Mouse (Mus musculus): ENCODE measurements around the gene Sec24d.

The Sec24d gene

GRCm38 (mm10) chr3:123298283-123298682, 31.0 kb downstream of the Sec24d start:
- DNase-seq: no peak

GRCm38 (mm10) chr3:123301521-123301920, 34.3 kb downstream of the Sec24d start:
- DNase-seq: no peak

- no peak for DNase-seq
These were observed 38.4 kb downstream of the Sec24d start for GRCm38 (mm10) chr3:123305611-123306010.

DNA sequence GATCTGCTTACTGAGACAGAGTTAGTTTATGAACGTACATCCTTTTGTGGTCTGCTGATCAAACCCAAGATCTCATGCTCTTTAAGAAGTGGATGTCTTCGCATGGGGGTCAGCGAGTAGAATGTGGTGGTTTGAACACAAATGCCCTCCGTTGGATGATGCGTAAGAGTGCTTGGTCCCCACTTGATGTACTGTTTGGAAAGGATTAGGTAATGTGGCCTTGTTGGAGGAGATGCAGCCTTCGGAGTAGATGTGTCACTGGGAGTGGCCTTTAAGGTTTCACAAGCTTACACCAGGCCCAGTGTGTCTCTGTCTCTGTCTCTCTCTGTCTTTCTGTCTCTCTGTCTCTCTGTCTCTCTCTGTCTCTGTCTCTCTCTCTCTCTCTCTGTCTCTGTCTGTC, 40.2 kb downstream of the Sec24d start:
- DNase-seq: no peak

- no peak for DNase-seq
These were observed 41.9 kb downstream of the Sec24d start for GRCm38 (mm10) chr3:123309141-123309540.

DNA sequence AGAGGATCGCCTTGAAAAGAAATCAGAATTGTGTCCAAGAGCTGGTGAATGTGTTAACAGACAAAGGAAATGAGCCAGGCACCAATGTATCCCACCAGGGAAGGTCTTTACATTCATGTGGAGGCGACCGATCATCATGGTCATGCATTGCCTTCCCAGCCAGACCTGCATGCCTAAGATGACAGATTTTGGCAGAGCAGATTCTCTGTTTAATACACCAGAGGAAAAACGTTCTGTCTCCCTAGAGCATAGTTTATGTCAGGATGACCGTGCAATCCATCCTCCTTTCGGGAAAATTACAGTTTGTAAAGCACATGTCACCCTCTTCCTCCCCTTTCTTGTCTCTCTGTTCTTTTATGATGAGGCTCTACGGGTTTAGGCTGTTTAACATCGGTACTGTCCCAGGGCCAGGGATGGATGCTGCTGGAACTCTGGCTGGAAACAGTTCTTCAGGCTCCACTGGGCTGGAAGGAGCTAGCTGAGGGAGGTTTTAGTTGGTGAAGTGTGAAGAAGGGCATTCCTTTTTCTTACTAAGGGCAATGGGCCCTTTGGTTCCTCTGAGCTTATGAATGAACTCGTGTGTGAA, 45.3 kb downstream of the Sec24d start:
- no peak for DNase-seq

DNA sequence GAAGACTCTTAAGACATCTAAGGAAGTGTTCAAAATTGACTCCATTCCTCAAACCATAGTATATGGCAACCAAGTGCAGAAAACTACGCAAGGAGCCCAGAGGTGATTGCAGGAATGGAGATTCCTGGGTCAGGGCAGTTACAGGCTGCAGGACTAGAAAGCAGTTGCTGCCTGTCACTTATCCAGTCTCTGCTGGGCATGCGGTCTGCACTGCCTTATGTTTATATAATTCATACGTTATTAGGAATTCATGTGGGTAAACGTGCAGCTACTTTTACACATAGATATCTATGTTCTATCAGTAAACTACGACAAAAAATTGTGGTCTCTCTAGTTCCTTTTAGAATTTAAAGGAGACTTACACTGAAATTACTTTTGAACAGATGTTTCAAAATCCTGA, 46.2 kb downstream of the Sec24d start:
- no peak for DNase-seq

DNA sequence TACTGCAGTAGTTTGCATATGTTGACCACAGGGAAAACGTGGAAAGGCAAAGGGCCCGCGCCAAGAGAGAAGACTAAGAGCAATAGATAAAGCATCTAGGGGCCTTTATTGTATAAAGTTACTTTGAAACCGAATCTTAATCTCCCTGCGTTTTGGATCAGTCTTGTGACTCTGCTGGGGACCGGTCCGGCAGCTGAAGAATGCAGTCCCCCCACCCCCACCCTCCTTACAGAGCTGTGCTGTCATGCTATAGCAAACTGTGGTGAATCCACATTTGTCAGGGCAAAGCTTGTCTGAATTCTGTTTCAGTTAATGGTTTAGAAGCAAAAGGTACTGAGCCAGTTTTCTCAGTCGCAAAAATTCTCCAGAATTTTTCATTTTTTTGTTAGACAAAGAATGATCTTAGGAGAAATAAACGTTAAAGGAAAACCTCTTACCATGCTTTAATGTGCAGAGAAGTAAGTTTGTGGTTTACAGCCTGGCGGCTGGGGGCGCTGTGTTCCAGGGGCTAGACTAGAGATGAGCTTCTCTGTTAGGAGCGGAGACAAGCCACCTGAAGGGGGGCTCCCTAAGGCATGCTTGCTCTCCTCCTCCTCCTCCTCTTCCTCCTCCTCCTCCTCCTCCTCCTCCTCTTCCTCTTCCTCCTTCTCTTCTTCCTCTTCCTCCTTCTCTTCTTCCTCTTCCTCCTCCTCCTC, 46.8 kb downstream of the Sec24d start:
- DNase-seq: no peak

GRCm38 (mm10) chr3:123316066-123316465, 48.8 kb downstream of the Sec24d start:
- no peak for DNase-seq

GRCm38 (mm10) chr3:123317081-123317480, 49.8 kb downstream of the Sec24d start:
- no peak for DNase-seq

GRCm38 (mm10) chr3:123320341-123320740, 53.1 kb downstream of the Sec24d start:
- no peak for DNase-seq

DNA sequence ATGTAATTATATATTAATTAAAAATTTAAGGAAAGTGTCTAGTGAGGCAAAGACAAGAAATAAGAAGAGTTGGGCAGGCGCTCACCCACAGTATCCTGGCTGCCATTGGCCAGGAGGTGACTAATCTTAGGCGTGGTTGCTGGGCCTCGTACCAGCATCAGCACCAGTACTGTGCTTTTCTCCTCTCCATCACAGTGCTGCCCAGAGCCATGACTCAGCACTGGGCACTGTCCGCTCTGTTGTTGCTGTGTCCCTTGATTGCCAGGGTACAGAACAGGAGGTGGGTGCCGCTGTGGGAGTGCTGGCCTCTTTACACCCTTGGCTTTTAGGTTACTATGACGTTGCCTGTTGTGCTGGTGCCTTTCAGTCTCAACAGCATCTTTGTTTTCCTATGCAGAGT, 54.4 kb downstream of the Sec24d start:
- DNase-seq: no peak

GRCm38 (mm10) chr3:123322147-123322546, 54.9 kb downstream of the Sec24d start:
- DNase-seq: no peak

- no peak for DNase-seq
These were observed 57.1 kb downstream of the Sec24d start for GRCm38 (mm10) chr3:123324326-123324725.

GRCm38 (mm10) chr3:123329251-123329650, 62.0 kb downstream of the Sec24d start:
- DNase-seq: no peak

DNA sequence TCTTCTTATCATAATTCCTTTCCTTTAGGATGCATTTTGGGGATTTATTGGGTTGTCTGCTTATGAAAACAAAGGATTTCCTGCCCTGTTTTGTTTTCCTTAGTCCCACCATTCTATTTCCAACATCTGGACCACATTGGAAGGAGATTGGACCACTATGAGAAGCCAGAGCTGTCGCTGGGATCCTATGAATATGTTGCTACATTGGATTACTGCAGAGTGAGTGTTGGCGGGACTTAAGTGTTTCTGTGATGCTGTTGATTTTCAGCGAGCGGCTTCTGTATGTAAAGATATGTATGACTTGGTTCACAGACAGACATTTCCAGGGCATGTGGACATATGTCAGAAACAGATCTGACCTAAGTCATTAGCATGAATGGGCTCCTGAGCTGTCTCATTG, 63.0 kb downstream of the Sec24d start:
- no peak for DNase-seq

GRCm38 (mm10) chr3:123332330-123333054, 65.2 kb downstream of the Sec24d start:
- no peak for DNase-seq

DNA sequence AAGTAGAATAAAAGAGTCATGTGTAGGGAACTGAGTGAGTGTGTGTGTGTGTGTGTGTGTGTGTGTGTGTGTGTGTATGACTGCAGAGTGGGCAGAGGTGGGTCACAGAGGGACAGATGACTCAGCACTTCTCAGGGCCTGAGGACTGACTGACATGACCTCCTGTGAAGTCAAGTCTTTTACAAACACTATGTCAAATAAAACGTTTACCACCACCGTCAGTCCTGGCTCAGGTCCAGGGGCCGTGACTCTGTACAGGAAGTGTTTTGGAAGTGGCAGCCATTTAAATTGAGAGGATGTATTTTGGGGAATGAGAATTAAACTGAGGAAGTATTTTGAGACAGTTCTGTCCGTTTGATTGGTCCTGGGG, 65.8 kb downstream of the Sec24d start:
- no peak for DNase-seq

GRCm38 (mm10) chr3:123334947-123335346, 67.7 kb downstream of the Sec24d start:
- no peak for DNase-seq

DNA sequence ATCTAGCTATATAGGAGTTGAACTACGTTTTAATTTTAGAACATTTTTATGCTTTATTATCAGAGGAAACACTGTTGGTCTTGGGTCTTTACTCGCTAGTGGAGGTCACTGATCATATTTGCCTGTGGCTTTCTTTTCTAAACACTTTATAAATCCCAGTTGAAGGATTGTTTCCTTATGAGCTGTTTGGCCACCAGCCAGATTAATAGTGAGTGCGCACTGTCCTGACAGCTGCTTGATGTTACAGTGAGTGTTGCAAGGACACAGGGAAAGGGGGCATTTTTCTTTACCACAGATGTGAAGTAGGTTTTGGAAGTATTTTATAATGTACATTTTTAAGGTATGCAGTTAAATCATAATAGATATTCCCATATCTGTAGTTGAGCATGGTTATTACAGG, 68.2 kb downstream of the Sec24d start:
- no peak for DNase-seq

- DNase-seq: no peak
These were observed 69.2 kb downstream of the Sec24d start for GRCm38 (mm10) chr3:123336455-123336854.

GRCm38 (mm10) chr3:123336951-123337350, 69.7 kb downstream of the Sec24d start:
- no peak for DNase-seq

- no peak for DNase-seq
These were observed 70.6 kb downstream of the Sec24d start for GRCm38 (mm10) chr3:123337853-123338252.

GRCm38 (mm10) chr3:123338666-123339195, 71.5 kb downstream of the Sec24d start:
- DNase-seq: no peak
